Mouse (Mus musculus): ENCODE measurements around the gene Phb.
"Not testable (repeated sequence)": the region's sequence is repeated elsewhere in the genome, so short reads cannot be mapped to it uniquely, and the experiment has no call there.

Gene Phb

GRCm38 (mm10) chr11:95650981-95651380 lies 15.8 kb upstream of the Phb start:
- DNase-seq (ENCODE audit: low spot score), result no peak

DNA sequence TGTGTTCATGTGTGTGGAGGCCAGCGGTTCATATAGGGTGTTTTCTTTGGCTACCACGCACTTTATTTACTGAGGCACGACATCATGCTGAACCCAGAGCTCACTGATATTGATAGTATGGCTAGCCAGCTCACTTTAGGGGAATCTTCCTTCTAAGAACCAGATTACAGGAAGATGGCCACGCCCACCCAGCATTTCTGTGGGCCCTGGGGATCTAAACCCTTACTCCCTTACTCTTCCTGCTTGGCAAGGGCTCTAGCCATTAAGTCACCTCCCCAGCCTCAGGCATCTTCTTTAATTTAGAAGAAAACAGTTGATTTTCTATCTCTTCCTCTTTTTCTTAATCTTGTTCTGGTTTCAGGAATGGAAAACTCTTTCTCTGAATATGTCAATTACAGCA lies 9.3 kb upstream of the Phb start:
- no peak for DNase-seq (ENCODE audit: low spot score)

DNA sequence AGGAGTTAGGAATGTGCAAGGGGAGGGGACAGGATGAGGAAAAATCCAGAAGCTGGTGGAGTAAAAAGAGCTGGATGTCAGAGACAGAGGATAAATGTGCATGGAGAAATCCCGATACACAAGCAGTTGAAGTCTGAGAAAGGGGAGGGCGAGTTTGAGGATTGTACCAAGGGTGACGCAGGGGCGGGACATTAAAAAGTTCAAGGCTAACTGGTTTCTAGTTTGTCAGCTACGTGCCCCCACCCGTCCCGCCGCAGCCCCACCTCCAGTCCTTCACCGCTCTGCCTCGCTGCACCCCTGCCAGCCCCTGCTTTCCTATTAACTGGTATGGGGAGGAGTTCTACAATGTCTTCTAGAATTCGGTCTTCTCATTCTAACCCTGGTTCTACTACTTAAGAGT lies 420 bp downstream of the Phb start:
- DNase-seq (ENCODE audit: low spot score), result no peak

GRCm38 (mm10) chr11:95668086-95668485 lies 1.3 kb downstream of the Phb start:
- DNase-seq (ENCODE audit: low spot score), result not testable (repeated sequence)

GRCm38 (mm10) chr11:95675498-95675897 lies 8.7 kb downstream of the Phb start:
- DNase-seq (ENCODE audit: low spot score), result no peak

- DNase-seq (ENCODE audit: low spot score), result peak; percentile 37
Observed at GRCm38 (mm10) chr11:95676307-95676706, 9.6 kb downstream of the Phb start.

GRCm38 (mm10) chr11:95677925-95678701 lies 11.4 kb downstream of the Phb start:
- DNase-seq (ENCODE audit: low spot score), result no peak

DNA sequence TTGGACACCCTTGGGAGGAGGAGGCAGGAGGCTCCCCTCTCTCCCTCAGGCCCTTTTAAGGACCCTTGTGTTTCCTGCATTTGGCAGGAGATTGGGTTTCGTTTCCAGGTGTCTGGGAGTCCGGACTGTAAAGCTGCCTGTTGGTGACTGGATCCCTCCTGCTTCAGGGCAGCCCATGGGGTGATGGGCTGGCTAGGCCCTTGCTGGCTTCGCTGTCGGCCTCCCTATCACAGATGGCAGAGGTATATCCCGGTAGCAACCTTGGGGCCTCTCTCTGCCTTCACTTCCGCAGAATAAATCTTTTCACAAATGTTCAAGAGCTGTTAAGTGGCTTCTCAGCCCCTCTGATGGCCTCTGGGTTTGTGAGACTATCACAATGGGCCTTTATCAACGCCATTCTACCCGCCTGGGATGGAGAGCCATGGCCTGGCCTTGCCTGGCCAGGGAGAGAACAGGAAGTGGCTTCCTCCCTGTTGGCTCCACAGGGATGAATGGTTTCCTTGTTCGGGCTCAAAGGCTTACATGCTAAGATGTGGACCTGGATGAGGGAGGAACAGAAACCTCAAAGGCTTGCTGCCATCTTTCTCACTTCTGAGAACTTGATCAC lies 15.3 kb downstream of the Phb start:
- DNase-seq (ENCODE audit: low spot score), result no peak

- DNase-seq (ENCODE audit: low spot score), result no peak
Observed at GRCm38 (mm10) chr11:95682946-95683345, 16.2 kb downstream of the Phb start.

- peak; percentile 50 for DNase-seq (ENCODE audit: low spot score)
Observed at GRCm38 (mm10) chr11:95686031-95686430, 19.3 kb downstream of the Phb start.

GRCm38 (mm10) chr11:95687084-95687656 lies 20.4 kb downstream of the Phb start:
- no peak for DNase-seq (ENCODE audit: low spot score)

DNA sequence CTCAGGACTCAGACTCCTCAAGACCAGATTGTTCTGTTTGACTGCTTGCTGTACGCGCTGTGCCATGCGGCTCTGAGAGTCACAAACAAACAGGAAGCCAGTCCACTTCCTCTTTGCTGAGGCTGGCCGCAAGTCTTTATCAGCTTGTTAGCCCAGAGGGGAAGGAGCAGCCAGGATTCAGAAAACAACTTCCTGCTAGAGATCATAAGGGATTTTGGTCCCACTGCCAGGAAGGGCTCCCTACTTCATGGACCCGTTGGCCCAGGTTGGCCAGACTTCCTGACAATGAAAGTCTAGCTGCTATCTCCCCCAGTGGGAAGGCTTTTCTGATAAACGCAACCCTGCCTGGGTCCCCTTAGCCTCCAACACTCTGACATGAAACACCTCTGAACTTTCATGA lies 21.8 kb downstream of the Phb start:
- no peak for DNase-seq (ENCODE audit: low spot score)

GRCm38 (mm10) chr11:95688981-95689380 lies 22.2 kb downstream of the Phb start:
- DNase-seq (ENCODE audit: low spot score), result no peak

- DNase-seq (ENCODE audit: low spot score), result no peak
Observed at GRCm38 (mm10) chr11:95689544-95689943, 22.8 kb downstream of the Phb start.

DNA sequence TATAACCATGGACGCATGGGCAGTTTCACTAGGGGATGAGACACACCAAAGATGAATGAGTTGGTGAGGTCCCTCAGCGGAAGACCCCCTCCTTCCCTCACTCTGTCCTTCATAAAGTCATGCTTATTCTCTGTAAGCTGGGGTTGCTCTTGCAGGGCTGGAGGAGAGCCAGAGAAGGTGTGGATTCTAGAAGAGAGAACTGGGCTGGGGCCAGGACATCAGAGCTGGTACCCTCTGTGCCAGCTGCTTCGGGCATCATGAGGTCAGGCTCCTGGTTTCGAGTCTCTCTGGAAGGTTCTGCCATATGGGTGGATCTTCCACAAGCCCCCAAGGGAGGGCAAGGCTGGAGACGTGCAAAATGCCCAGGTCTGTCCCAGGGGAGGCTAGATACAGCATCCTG lies 31.8 kb downstream of the Phb start:
- DNase-seq (ENCODE audit: low spot score), result no peak

- no peak for DNase-seq (ENCODE audit: low spot score)
Observed at GRCm38 (mm10) chr11:95700778-95701739, 34.3 kb downstream of the Phb start.

DNA sequence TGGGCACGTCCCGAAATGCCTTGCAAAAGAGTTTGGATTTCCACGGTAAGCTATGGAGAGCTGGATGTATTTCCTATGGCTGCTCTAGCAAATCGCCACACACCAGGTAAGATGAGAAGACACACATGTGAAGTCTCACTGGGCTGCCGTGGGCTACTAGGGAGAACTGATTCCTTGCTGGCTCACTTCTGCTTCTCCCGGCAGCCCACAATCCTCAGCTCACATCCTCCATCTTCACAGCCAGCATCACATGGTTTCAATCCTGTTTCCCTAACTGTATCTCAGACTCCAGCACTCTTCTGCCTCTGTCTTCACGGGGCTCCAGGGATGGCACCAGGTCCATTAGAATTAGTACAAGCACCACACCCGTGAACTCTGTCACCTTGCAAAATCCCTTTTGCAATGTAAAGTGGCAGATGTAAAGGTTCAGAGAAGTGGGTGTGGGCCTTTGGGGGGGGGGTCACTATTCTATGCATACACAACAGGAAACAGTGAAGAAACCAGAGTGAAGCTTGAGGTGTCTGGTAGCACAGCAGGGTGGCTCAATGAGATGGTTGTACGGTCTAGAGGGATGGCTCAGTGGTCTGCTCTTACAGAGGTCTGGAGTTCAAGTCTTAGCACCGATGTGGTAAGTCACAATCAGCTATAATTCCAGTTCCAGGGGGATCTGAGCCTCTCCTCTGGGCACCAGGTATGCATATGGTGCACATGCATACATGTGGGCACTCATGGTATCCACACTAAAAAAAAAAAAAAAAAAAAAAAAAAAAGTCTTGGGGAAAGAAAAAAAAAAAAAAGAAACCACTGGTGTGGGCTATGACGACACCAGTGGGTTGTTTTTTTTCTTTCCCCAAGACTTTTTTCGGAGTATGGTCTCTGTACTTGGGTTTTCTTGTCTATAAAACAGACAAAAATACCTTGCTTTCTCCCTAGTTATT lies 37.5 kb downstream of the Phb start:
- no peak for DNase-seq (ENCODE audit: low spot score)

DNA sequence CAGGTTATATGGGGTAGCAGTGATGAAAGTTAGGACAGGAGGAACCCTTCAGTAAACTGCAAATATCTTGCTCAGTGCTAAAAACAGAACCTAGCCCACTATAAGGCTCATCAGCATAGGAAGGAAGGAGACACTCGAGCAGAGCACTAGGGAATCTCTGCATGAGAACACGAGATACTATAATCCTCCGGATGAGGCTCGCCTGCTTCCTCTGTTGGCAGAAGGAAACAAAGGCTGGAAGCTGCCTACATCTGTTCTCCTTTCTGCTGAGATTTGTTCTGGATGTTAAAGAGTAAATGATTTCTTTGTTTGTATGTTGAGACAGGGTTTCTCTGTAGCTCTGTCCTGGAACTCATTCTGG lies 38.2 kb downstream of the Phb start:
- no peak for DNase-seq (ENCODE audit: low spot score)

- DNase-seq (ENCODE audit: low spot score), result no peak
Observed at GRCm38 (mm10) chr11:95709534-95710040, 42.8 kb downstream of the Phb start.

- no peak for DNase-seq (ENCODE audit: low spot score)
Observed at GRCm38 (mm10) chr11:95710478-95710877, 43.7 kb downstream of the Phb start.

- no peak for DNase-seq (ENCODE audit: low spot score)
Observed at GRCm38 (mm10) chr11:95712085-95712562, 45.4 kb downstream of the Phb start.
